Mouse (Mus musculus): ENCODE data around the gene Ubash3b.

- TF ChIP-seq GATA1 (IDR thresholded peaks at IDR 0.05; ENCODE audit: borderline replicate concordance, low read length) (no peak), FLI1 (IDR thresholded peaks at IDR 0.05; ENCODE audit: low read length) (no peak)
These were observed 39.7 kb downstream of the Ubash3b start for GRCm38 (mm10) chr9:41121701-41122354.

Data from megakaryocyte, embryonic 14.5 days (primary cell).